Mouse (Mus musculus) limb, embryonic 14.5 days (tissue): Measurements from ENCODE around the gene Krt24. TPM values are rescaled to one million over a fixed set of nuclear protein-coding genes. Genes with fewer than 3 reads are reported as not detected.

ENCODE experiments used
- ATAC-seq: fragments of 200-750 bp; cut with Nextera tagmentation; 2 replicates; pipeline ENCODE4 v1.8.0; 2017; ENCODE audit warnings: low read depth, moderate number of reproducible peaks, moderate TSS enrichment; ENCODE audit not compliant: low FRiP score
- DNase-seq: peaks from one replicate; pipeline ENCODE4 v3.0.0-alpha.2; 2015; ENCODE audit warnings: low spot score
- H3K27ac ChIP-seq: fragments of 300-500 bp; sonication (generic); replicated peaks from 2 replicates; pipeline ENCODE4 v1.5.1; 2014; ENCODE audit warnings: low read depth, mild to moderate bottlenecking, low read length, moderate library complexity, mixed read lengths
- H3K27me3 ChIP-seq: fragments of 300-500 bp; sonication (generic); 2 replicates; pipeline ENCODE4 v1.6.1; 2014; ENCODE audit warnings: low read length, mixed read lengths; ENCODE audit not compliant: control insufficient read depth, insufficient read depth
- H3K36me3 ChIP-seq: fragments of 300-500 bp; sonication (generic); 2 replicates; pipeline ENCODE4 v1.6.1; 2014; ENCODE audit warnings: mild to moderate bottlenecking, low read length, moderate library complexity, mixed read lengths; ENCODE audit not compliant: control insufficient read depth, insufficient read depth
- H3K4me1 ChIP-seq: fragments of 300-500 bp; sonication (generic); 2 replicates; pipeline ENCODE4 v1.6.1; 2014; ENCODE audit warnings: antibody characterized with exemption, low read length, mixed read lengths; ENCODE audit not compliant: control insufficient read depth, insufficient read depth
- H3K4me2 ChIP-seq: fragments of 300-500 bp; sonication (generic); replicated peaks from 2 replicates; pipeline ENCODE4 v1.6.1; 2014; ENCODE audit warnings: low read depth, mild to moderate bottlenecking, low read length, moderate library complexity; ENCODE audit not compliant: severe bottlenecking
- H3K4me3 ChIP-seq: fragments of 300-500 bp; sonication (generic); replicated peaks from 2 replicates; pipeline ENCODE4 v1.5.1; 2014; ENCODE audit warnings: low read length
- H3K9ac ChIP-seq: fragments of 300-500 bp; sonication (generic); 2 replicates; pipeline ENCODE4 v1.6.1; 2014; ENCODE audit warnings: mild to moderate bottlenecking, low read depth, low read length, moderate library complexity; ENCODE audit not compliant: severe bottlenecking
- H3K9me3 ChIP-seq: fragments of 300-500 bp; sonication (generic); 2 replicates; pipeline ENCODE4 v1.6.1; 2016; ENCODE audit warnings: low read length; ENCODE audit not compliant: control insufficient read depth
- POLR2A ChIP-seq: fragments of 200-500 bp; IDR thresholded peaks from 2 replicates; pipeline ENCODE4 v1.8.0; 2012; ENCODE audit warnings: inconsistent platforms, mild to moderate bottlenecking, moderate library complexity, borderline replicate concordance; ENCODE audit not compliant: insufficient read depth, insufficient read length; ENCODE audit errors: extremely low read depth
- WGBS: fragments of 180-500 bp; shearing (Covaris S2); extraction: QIAGEN DNeasy Blood & Tissue Kit; methylation state at CpG from one replicate; pipeline ENCODE4 v1.1.7; 2014; 5-methylcytosine and 5-hydroxymethylcytosine counted together
- polyA plus RNA-seq, 2 experiments: library from polyadenylated mRNA; depleted of rRNA in 1 of 2; stranded (reverse) in 1 of 2; unstranded in 1 of 2; fragments of >200 nt; fragmentation: Nextera tagmentation in 1 of 2; extraction: Ambion mirVana in 1 of 2; gene quantifications; 2 replicates each; pipeline versions ENCODE4 v1.2.1 to v1.2.3; 2012 to 2014

Gene Krt24
- polyA plus RNA-seq, 2 experiments, result 0.44 TPM; not detected in 1

DNA sequence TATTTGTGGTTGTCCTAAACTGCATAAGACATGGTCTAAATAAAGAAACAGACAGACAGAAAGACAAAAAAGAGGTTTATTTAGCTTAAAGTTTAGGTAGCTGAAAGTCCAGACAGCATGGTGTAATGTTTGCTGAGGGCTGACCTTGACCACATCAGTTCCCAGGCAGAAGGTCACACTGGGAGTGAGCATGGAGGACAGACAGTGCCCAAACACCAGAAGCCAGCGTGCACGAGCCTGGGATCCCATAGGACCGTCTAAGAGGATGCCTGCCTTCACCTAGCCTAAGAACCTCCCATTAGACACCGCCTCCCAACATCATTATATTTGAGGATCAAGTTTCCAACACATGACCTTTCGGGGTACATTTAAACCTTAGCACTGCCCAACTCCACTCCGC, 9.4 kb downstream of the Krt24 start:
- Histone ChIP-seq H3K36me3 (no peaks in the 10 kb centered on the region), H3K4me3 (no peak overlapping the region), H3K4me2 (no peak overlapping the region), H3K9me3 (no peaks in the 10 kb centered on the region), H3K27ac (no peak overlapping the region), H3K27me3 (no peaks in the 10 kb centered on the region), H3K4me1 (peaks cover 5% of the 10 kb centered on the region; the same call in 1 of the 2 replicates), H3K9ac (no peak overlapping the region)
- 66% methylated on average over 6 of the region's 6 CpGs for WGBS
- no peak for DNase-seq
- no peak for TF ChIP-seq POLR2A
- ATAC-seq, result no peak

DNA sequence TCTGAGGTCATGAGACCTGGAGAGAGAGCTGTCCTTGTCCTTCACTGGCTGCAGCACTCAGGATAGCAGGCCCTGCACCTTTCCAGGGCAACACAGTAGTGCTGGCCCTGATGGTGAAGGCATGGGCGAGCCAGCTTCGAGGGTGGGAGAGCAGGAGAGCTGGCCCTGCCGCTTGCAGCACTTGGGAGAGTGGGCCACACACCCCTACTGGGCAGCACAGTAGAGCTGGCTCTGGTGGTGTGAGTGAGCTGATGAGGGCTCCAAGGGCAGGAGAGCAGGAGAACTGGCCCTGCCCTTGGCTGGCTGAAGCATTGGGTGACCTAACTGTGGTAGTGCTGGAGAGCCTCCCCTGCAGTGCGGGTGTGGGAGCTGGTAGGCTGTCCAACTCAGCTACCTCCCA, 12.3 kb downstream of the Krt24 start:
- H3K36me3 ChIP-seq, result no peaks in the 10 kb centered on the region
- H3K4me3 ChIP-seq, result no peak overlapping the region
- no peak for ATAC-seq
- no peak for DNase-seq
- TF ChIP-seq POLR2A, result no peak
- H3K9me3 ChIP-seq, result no peaks in the 10 kb centered on the region
- H3K27me3 ChIP-seq, result no peaks in the 10 kb centered on the region
- H3K4me1 ChIP-seq, result peaks cover 12% of the 10 kb centered on the region
- H3K9ac ChIP-seq, result no peak overlapping the region
- H3K4me2 ChIP-seq, result no peak overlapping the region
- WGBS, result 91% methylated on average over 4 of the region's 4 CpGs
- no peak overlapping the region for H3K27ac ChIP-seq

DNA sequence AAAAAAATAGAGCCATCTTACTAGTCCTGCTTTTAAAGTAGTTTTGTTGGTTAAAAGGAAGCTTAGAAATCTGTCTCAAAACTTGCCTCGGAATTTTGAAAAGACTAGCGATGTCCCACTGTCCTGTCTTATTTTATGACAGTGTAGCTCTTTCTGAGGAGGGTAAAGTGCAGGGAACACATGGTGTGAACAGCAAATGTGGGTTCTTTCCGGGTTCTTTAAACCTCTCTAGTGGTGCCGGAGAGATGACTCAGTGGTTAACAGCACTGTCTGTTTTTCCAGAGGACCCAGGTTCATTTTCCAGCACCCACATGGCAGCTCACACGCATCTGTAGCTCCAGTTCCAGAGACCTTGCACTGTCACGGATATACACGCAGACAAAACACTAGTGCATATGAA, 15.9 kb downstream of the Krt24 start:
- Histone ChIP-seq H3K4me1 (peaks cover 7% of the 10 kb centered on the region), H3K4me3 (no peak overlapping the region), H3K4me2 (no peak overlapping the region), H3K27me3 (no peaks in the 10 kb centered on the region), H3K36me3 (no peaks in the 10 kb centered on the region), H3K27ac (no peak overlapping the region), H3K9ac (no peak overlapping the region), H3K9me3 (no peaks in the 10 kb centered on the region)
- 56% methylated on average over 7 of the region's 7 CpGs for WGBS
- DNase-seq (no peak), ATAC-seq (no peak)
- no peak for TF ChIP-seq POLR2A

DNA sequence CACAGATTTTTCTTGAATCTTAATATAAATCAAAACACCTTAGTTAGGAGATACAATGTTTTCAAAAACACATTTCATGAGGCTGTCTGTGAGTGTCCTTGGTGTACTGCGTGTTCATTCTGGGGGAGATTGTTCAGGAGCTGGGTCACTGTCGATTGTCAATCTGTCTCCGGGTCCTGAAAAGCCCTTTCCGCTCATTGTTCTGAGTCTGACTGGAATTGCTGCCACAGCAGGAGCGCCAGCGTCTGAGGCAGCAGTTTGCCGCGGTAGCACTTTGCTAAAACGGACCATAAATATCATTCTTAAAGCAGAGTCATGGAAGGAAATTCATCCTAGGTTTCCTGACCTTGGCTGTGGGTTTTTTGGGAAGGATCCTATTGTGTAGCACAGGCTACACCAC, 19.3 kb downstream of the Krt24 start:
- TF ChIP-seq POLR2A, result no peak
- Histone ChIP-seq H3K4me3 (no peak overlapping the region), H3K4me1 (peaks cover 7% of the 10 kb centered on the region), H3K9me3 (no peaks in the 10 kb centered on the region), H3K27ac (no peak overlapping the region), H3K4me2 (no peak overlapping the region), H3K9ac (no peak overlapping the region), H3K36me3 (no peaks in the 10 kb centered on the region), H3K27me3 (no peaks in the 10 kb centered on the region)
- 60% methylated on average over 9 of the region's 9 CpGs for WGBS
- DNase-seq (no peak), ATAC-seq (no peak)

DNA sequence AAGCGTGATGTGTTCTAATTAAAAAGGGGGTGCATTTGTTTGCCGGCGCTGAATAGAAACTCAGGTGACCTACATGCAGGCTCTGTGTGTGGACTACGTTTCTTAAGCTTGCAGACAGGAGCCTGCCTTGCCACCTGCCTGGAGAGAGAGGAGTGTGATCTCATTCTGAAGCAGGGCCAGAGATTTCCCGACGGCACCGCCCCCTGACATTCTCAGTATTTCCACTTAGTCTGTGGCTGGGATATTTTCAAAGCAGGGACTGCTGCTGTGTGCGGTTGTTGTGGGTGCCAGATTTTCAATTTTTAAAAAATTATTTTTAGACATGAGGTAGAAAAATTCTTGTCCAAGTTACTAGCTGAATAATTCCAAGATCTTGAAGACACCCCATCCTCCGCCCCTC, 19.8 kb downstream of the Krt24 start:
- no peak overlapping the region for H3K4me2 ChIP-seq
- DNase-seq, result no peak
- H3K4me3 ChIP-seq, result no peak overlapping the region
- no peaks in the 10 kb centered on the region for H3K27me3 ChIP-seq
- H3K9ac ChIP-seq, result no peak overlapping the region
- TF ChIP-seq POLR2A, result no peak
- 67% methylated on average over 9 of the region's 9 CpGs for WGBS
- ATAC-seq, result no peak
- no peaks in the 10 kb centered on the region for H3K36me3 ChIP-seq
- no peaks in the 10 kb centered on the region for H3K9me3 ChIP-seq
- H3K4me1 ChIP-seq, result peaks cover 7% of the 10 kb centered on the region
- H3K27ac ChIP-seq, result no peak overlapping the region

- DNase-seq (no peak), ATAC-seq (no peak)
- Histone ChIP-seq H3K9me3 (no peaks in the 10 kb centered on the region), H3K27me3 (no peaks in the 10 kb centered on the region), H3K4me2 (no peak overlapping the region), H3K27ac (no peak overlapping the region), H3K4me1 (no peaks in the 10 kb centered on the region), H3K4me3 (no peak overlapping the region), H3K36me3 (no peaks in the 10 kb centered on the region), H3K9ac (no peak overlapping the region)
- no peak for TF ChIP-seq POLR2A
- WGBS, result 77% methylated on average over 4 of the region's 4 CpGs
Measured at GRCm38 (mm10) chr11:99256213-99256612, 28.8 kb downstream of the Krt24 start.
